Mouse (Mus musculus) myocyte (in vitro differentiated cells): ENCODE data around the gene Rptn.

Source experiments
- E2F4 ChIP-seq: IDR thresholded peaks from one replicate; pipeline ENCODE4 v1.6.1; 2011; ENCODE audit warnings: mild to moderate bottlenecking, control low read depth, moderate library complexity; ENCODE audit not compliant: insufficient read depth
- MAX ChIP-seq: IDR thresholded peaks from one replicate; pipeline ENCODE4 v1.6.1; 2011; ENCODE audit warnings: low read depth, mild to moderate bottlenecking, control low read depth
- MYOD1 ChIP-seq, 3 experiments: IDR thresholded peaks; one replicate each; pipeline ENCODE4 v1.6.1; 2011; ENCODE audit warnings: control low read depth in 2 of 3, low read depth in 2 of 3, mild to moderate bottlenecking in 2 of 3, moderate library complexity in 1 of 3; ENCODE audit not compliant: insufficient read length in 2 of 3, control insufficient read depth in 1 of 3
- POLR2A ChIP-seq: IDR thresholded peaks from one replicate; pipeline ENCODE4 v1.6.1; 2011; ENCODE audit warnings: low read depth, mild to moderate bottlenecking, control low read depth, moderate library complexity; ENCODE audit not compliant: insufficient read length
- POLR2AphosphoS2 ChIP-seq: IDR thresholded peaks from one replicate; pipeline ENCODE4 v1.6.1; 2011; ENCODE audit warnings: low read depth, control low read depth; ENCODE audit not compliant: insufficient read length
- TCF12 ChIP-seq: IDR thresholded peaks from one replicate; pipeline ENCODE4 v1.6.1; 2011; ENCODE audit warnings: mild to moderate bottlenecking, control low read depth; ENCODE audit not compliant: poor library complexity, insufficient read depth, severe bottlenecking
- TCF3 ChIP-seq: IDR thresholded peaks from one replicate; pipeline ENCODE4 v1.6.1; 2011; ENCODE audit warnings: low read depth, control low read depth; ENCODE audit not compliant: insufficient read length
- USF1 ChIP-seq: IDR thresholded peaks from one replicate; pipeline ENCODE4 v1.6.1; 2011; ENCODE audit warnings: low read depth, mild to moderate bottlenecking, control low read depth, moderate library complexity

DNA sequence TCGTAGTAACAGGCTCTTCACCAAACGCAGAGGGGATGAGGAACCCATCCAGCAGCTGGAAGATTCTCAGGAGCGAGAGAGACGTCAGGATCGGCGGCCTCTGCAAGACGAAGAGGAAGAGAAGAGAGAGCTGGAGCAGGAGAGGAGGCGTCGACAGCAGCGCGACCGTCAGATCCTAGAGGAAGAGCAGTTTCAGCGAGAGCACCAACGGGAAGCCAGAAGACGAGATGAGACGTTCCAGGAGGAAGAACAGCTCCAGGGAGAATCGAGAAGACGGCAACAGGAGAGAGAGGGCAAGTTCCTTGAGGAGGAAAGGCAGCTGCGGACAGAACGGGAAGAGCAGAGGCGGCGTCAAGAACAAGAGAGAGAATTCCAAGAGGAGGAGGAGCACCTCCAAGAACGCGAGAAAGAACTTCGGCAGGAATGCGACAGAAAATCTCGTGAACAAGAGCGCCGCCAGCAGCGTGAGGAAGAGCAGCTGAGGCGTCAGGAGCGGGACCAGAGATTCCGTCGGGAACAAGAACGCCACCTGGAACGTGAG lies 51.7 kb downstream of the Rptn start:
- TF ChIP-seq POLR2A = no peak
- TF ChIP-seq MYOD1 (IDR thresholded peaks at IDR 0.05; ENCODE audit: control insufficient read depth in 1 of 3, insufficient read length in 2 of 3, low read depth in 2 of 3) = no peak
- no peak for TF ChIP-seq USF1
- no peak for TF ChIP-seq TCF12
- no peak for TF ChIP-seq MAX
- TF ChIP-seq POLR2AphosphoS2 = no peak
- TF ChIP-seq E2F4 = no peak
- TF ChIP-seq TCF3 = no peak
